Mouse (Mus musculus) embryo, embryonic 11.5 days (tissue): ENCODE data around the gene Mgat5.

Source experiments
- DNase-seq: peaks from one replicate; pipeline ENCODE4 v3.0.0-alpha.2; 2012; ENCODE audit warnings: low read depth, low spot score

Mgat5 gene

GRCm38 (mm10) chr1:127380749-127381501 is 176.1 kb downstream of the Mgat5 start:
- no peak for DNase-seq

- DNase-seq = no peak
Measured at GRCm38 (mm10) chr1:127383071-127383470, 178.3 kb downstream of the Mgat5 start.

DNA sequence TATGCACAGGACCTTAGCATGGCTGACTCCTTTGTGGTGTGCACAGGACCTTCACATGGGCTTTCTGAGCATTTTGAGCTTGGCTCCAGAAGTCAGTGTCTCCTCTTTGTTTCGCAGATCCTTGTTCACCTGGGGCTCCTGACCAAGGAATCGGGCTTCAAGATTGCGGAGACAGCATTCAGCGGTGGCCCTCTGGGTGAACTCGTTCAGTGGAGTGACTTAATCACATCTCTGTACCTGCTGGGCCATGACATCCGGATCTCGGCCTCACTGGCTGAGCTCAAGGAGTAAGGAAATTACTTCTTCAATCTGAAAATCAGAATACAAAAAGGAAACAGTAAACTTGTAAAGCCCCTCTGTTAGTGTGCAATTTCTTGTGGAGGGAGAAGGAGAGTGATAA is 182.4 kb downstream of the Mgat5 start:
- DNase-seq = no peak

- DNase-seq = no peak
Measured at GRCm38 (mm10) chr1:127387661-127388060, 182.8 kb downstream of the Mgat5 start.

- DNase-seq = no peak
Measured at GRCm38 (mm10) chr1:127394716-127395115, 189.9 kb downstream of the Mgat5 start.

DNA sequence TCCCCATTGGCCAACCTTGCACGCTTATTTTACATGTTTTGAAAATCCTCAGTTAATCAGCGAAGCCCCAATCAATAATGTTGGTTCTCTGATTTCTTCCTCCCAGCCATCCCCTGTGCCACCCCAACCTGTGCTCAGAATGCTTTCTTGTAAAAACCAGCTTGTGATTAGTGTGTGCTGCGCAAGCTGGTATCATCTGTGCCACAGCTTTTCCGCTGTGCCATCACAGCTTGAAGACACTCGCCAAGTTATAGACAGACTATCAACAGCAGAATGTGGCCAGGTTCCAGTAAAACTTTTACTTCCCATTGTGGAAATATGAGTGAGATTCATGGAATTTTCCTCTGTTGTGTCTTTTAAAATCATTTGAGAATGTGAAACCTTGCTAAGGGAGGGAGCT is 190.9 kb downstream of the Mgat5 start:
- no peak for DNase-seq

- DNase-seq = no peak
Measured at GRCm38 (mm10) chr1:127396569-127397349, 191.9 kb downstream of the Mgat5 start.

DNA sequence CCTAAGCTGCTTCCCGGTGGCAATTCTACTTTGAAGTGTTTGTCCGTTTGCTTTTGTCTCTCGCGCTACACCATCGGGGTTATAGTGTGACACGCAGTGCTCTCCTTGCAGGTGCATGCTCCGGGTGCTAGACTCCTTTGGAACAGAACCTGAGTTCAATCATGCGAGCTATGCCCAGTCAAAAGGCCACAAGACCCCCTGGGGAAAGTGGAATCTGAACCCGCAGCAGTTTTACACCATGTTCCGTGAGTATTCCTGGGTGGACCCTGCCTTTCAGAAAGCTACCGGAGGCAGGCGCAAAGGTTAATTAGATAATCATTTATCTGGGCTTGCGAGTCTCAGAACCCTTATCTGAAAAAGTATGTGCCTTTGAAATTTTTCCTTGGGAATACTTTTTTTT is 192.6 kb downstream of the Mgat5 start:
- DNase-seq = no peak

DNA sequence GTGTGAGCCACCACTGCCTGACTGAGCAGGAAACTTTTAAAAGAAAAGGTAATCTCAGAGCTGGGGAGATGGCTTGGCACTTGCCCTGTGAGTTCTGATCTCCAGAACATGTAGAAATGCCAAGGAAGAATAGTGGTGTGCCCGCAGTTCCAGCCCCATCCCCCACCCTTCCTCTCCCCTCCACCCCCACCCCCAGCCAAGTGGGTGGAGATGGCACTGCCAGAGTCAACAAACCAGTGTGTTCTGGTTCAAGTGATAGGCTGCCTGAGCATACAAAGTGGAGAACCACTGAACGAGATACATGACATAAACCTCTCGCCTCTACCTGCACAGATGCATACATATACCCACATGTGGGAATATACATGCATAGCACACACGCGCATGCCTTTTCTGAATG is 193.4 kb downstream of the Mgat5 start:
- DNase-seq = no peak

DNA sequence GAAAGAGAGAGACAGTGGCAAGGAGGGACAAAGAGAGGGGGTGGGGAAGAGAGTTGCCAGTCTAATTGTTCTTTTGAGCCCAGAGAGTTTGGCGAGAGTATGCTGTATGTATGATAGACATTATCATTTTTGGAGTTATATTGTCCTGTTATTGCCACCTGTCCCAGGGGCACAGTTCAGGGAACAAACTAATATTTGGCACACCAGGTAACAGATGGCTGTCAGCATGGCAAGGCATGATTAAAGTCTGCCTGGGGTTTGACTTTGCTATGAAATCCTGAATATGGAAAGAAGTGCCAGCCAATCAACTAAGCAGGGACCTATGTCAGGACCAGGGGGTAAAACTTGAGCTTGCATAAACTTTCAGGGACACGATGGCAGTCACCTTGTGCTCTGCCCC is 195.4 kb downstream of the Mgat5 start:
- no peak for DNase-seq

DNA sequence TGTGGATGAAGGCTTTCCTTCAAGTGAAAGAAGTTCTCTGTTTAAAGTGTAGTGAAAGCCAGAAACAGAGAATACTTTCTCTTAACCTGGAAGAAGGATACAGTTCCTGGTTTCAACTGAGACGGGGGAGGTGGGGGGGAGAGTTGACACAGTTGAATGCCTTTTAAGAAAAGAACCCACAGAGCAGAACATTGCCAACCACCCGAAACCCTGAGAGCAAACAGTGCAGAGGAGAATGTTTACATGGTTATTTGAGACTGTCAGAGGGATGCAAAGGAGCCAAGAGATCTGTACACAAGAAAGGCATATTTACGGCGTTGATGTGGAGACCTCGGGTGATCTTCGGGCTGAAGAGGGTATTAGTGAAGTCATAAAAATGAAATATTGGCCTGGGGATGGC is 195.9 kb downstream of the Mgat5 start:
- no peak for DNase-seq

DNA sequence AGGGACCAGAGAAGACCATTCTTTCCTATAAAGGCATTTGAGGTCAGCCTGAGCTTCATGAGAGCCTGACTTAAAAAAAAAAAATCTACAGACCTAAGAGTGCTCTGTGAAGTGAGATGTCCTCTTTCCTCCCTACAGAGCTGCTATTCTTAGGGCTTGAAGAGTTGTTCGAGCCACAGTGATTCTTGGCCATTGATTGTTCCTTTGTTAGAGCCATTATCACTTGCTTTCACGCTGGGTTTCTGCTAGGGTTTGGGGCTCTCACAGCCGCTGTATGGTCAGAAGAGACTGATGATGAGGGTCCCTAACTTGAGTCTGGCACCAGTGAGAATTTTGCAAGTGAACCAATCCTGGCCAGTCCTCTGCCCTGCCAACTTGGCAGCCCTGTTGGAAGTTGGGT is 199.8 kb downstream of the Mgat5 start:
- DNase-seq = no peak

DNA sequence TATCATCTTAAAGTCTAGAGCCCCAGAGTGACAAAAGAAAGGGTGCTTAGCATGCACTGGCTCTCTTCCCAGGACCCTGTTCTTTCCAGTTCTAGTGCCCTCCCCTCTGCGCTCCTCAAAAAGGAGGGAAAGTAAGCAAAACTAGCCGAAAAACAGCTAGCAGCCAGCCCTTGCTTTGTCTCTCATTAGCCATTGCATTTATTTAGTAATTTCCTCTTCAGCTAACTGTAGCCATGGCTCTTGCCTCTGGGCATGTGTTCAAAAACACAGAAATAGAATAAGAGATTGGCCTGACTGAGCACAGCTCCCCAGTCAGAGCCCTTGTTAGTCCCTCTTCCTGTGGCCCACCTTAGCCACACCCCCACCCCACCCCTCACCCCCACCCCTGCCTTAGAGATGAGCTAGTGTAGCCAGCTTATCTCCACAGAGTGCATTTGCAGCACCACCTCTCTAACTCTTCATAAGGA is 204.2 kb downstream of the Mgat5 start:
- no peak for DNase-seq

DNA sequence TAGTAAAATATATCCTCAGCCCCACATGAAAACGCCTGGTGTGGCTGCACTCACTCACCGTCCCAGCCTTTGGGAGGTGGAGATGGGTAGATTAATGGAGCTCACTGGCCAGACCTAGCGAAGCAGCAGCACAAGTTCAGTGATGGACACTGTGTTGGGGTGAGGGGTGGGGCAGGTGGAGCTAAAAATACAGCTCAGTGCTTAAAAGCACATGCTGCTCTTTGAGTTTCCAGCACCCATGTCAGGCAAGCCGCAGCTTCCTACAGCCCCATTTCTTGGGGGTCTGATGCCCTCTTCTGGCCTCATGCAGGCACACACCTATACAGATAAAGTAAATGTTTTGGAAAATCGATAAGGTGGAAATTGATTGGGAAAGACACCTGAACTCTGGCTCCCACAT is 204.7 kb downstream of the Mgat5 start:
- no peak for DNase-seq

DNA sequence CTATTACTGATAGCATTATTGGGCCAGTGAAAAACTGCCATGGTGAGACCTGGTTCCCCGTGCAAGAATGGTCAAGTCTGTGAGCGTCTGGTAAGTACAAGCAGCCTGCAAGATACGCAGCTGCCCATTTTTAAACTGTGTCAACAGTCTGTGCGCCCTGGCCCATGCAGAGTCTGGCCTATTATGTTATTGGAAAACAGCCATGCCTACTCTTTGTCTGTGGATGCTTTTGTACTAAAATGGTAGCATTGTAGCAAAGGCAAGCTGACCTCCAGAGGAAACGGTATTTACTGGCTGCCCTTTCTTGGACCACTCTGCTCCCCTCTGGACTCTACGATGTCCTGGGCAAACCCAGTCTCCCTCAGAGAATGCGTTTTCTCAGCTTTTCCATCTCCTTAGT is 209.7 kb downstream of the Mgat5 start:
- DNase-seq = no peak

- DNase-seq = no peak
Measured at GRCm38 (mm10) chr1:127415896-127416295, 211.1 kb downstream of the Mgat5 start.

- no peak for DNase-seq
Measured at GRCm38 (mm10) chr1:127416971-127417370, 212.2 kb downstream of the Mgat5 start.

DNA sequence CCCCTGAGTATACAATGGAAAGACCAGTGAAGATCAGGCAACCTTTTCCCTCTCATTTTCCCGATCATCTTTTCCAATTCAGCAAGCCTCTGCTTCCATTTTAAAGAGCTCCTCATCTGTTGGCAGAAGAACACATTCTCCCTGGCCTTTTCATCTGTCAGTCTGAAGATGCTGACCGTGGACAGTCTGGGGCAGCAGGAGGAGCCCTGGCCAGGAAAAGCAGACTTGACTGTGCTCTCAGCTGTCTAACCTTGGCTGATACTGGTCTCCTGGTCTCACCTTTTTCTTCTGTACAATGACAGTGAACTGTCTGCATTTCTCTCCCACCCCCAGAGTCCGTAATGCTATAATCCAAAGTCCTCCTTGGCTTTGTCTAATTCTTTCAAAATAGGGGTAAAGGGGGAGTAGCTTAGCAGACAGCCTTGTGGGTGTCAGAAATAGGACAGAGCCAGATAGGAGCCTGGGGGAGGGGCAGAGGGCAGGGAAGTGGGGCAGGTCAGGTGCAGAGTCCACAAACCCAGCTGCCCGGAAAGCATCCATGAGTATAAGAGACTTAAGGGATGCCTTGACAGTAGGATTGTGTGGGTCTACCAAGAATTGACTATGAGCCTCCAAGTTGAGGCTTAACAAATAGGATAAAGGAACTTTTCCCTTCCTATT is 214.2 kb downstream of the Mgat5 start:
- no peak for DNase-seq

DNA sequence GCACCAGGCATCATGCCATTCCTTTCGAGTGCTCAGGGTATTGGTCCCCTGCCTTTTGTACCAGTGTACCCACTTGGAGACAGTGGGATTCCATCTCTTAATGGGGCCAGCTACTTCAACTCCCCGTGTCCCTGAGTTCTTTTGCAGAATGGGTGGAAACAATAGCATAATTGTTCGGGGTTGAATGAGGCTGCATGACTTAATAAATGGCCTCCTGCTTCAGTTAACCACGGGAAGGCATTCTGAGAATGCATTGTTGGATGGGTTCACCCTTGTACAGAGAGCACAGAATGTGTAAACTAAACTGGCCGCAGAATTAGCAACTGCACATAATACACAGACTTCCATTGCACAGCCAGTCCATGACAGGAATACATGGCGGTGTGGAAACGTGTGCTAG is 214.8 kb downstream of the Mgat5 start:
- DNase-seq = no peak

- DNase-seq = no peak
Measured at GRCm38 (mm10) chr1:127420383-127420782, 215.6 kb downstream of the Mgat5 start.

- no peak for DNase-seq
Measured at GRCm38 (mm10) chr1:127420795-127421194, 216.0 kb downstream of the Mgat5 start.

- no peak for DNase-seq
Measured at GRCm38 (mm10) chr1:127422565-127422964, 217.8 kb downstream of the Mgat5 start.
